Mouse (Mus musculus) lung, embryonic 14.5 days (tissue): ENCODE measurements at regions not wholly inside any gene's neighbourhood (a gene's known extent, or its start where the extent isn't known, plus 50 kb on each side); places are given as distances from the start of the nearest gene placed in this dataset.

ENCODE experiments used
- ATAC-seq: fragments of 200-750 bp; cut with Nextera tagmentation; 2 replicates; pipeline ENCODE4 v1.8.0; 2017; ENCODE audit warnings: mild to moderate bottlenecking, moderate TSS enrichment, moderate library complexity; ENCODE audit not compliant: insufficient read depth
- DNase-seq: peaks from one replicate; pipeline ENCODE4 v3.0.0-alpha.2; 2015
- H3K27ac ChIP-seq: fragments of 300-500 bp; sonication (generic); 2 replicates; pipeline ENCODE4 v1.5.1; 2014; ENCODE audit warnings: low read depth, mild to moderate bottlenecking, moderate library complexity
- H3K27me3 ChIP-seq: fragments of 300-500 bp; sonication (generic); 2 replicates; pipeline ENCODE4 v1.6.1; 2014; ENCODE audit warnings: low read length, control low read depth; ENCODE audit not compliant: insufficient read depth
- H3K36me3 ChIP-seq: fragments of 300-500 bp; sonication (generic); 2 replicates; pipeline ENCODE4 v1.6.1; 2014; ENCODE audit warnings: control low read depth; ENCODE audit not compliant: insufficient read depth
- H3K4me1 ChIP-seq: fragments of 300-500 bp; sonication (generic); 2 replicates; pipeline ENCODE4 v1.6.1; 2014; ENCODE audit warnings: antibody characterized with exemption, control low read depth; ENCODE audit not compliant: insufficient read depth
- H3K4me2 ChIP-seq: fragments of 300-500 bp; sonication (generic); 2 replicates; pipeline ENCODE4 v1.6.1; 2014; ENCODE audit warnings: mild to moderate bottlenecking
- H3K4me3 ChIP-seq: fragments of 300-500 bp; sonication (generic); 2 replicates; pipeline ENCODE4 v1.5.1; 2014; ENCODE audit warnings: low read depth, low read length
- H3K9ac ChIP-seq: fragments of 300-500 bp; sonication (generic); 2 replicates; pipeline ENCODE4 v1.6.1; 2014
- H3K9me3 ChIP-seq: fragments of 300-500 bp; sonication (generic); 2 replicates; pipeline ENCODE4 v1.6.1; 2016; ENCODE audit warnings: low read depth, low read length, control low read depth
- CTCF ChIP-seq: IDR thresholded peaks from 2 replicates; pipeline ENCODE4 v1.5.1; 2016; ENCODE audit warnings: antibody characterized with exemption, low read depth
- WGBS: fragments of 180-500 bp; shearing (Covaris S2); extraction: QIAGEN DNeasy Blood & Tissue Kit; methylation state at CpG from one replicate; pipeline ENCODE4 v1.1.7; 2014; 5-methylcytosine and 5-hydroxymethylcytosine counted together

GRCm38 (mm10) chr13:99794448-99794847 lies 106.4 kb downstream of the Cartpt start:
- H3K27me3 ChIP-seq, result no peaks in the 10 kb centered on the region
- H3K4me3 ChIP-seq, result no peak overlapping the region
- WGBS, result 61% methylated on average over 6 of the region's 6 CpGs
- TF ChIP-seq CTCF, result no peak
- H3K9ac ChIP-seq, result no peak overlapping the region
- ATAC-seq (no peak), DNase-seq (no peak)
- no peak overlapping the region for H3K27ac ChIP-seq
- no peaks in the 10 kb centered on the region for H3K9me3 ChIP-seq
- no peaks in the 10 kb centered on the region for H3K36me3 ChIP-seq
- H3K4me1 ChIP-seq, result no peaks in the 10 kb centered on the region
- no peak overlapping the region for H3K4me2 ChIP-seq

DNA sequence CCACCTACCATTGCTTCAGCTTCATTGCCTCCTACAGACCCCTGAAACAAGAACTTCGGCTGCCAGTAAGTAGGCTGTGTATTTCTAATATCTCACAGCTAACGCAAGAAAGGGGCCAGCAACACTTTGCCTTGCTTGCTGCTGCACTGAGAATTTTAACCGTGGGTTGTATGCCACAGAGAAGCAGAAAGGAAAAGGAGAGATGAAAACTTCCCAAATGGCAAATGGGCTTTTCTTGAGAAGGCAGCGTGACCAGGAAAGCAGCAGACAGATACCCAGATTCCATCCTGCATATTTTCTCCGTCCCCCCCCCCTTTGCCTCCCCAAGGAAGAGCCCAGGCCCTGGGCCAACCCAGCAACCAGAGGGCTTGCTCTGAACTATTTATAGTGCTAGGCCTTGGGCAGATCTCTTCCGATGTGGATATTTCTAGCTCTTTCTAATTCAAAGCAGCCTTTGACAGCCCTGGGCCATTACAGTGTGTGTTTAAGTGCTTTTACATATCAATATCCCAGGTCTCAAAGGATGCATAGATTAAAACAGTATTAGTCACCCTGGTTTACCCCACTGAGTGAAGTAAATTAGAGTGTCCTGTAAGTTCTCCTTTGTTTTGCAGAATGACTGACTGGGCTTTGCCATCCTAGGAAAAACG lies 107.0 kb downstream of the Cartpt start:
- ATAC-seq, result no peak
- Histone ChIP-seq H3K27ac (no peak overlapping the region), H3K36me3 (no peaks in the 10 kb centered on the region), H3K4me3 (no peak overlapping the region), H3K9ac (no peak overlapping the region), H3K4me2 (no peak overlapping the region), H3K27me3 (no peaks in the 10 kb centered on the region), H3K4me1 (no peaks in the 10 kb centered on the region), H3K9me3 (no peaks in the 10 kb centered on the region)
- TF ChIP-seq CTCF, result no peak
- WGBS, result 59% methylated on average over 7 of the region's 7 CpGs
- DNase-seq, result peak; percentile 9

DNA sequence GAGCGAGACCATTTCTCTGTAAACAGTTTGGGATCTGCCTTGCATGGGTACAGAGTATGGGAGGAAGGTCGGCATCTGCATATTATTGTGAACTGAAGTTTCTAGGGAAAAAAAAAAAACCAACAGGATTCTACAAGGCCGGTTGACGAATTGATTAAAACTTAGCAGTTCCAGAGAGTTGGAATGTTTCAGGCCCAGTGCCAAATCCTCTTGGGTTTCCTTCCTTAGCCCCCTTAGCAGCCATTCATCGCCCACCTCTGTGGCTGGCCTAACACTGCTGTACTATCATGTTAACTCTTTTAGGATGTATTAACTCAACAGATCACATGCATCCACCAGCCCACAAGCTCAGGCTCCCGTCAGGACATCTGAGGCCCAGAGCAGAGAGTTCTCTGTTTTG lies 107.9 kb downstream of the Cartpt start:
- no peak for ATAC-seq
- Histone ChIP-seq H3K4me2 (no peak overlapping the region), H3K4me1 (no peaks in the 10 kb centered on the region), H3K9ac (no peak overlapping the region), H3K4me3 (no peak overlapping the region), H3K27ac (no peak overlapping the region), H3K36me3 (no peaks in the 10 kb centered on the region), H3K27me3 (no peaks in the 10 kb centered on the region), H3K9me3 (no peaks in the 10 kb centered on the region)
- WGBS, result 59% methylated on average over 6 of the region's 6 CpGs
- DNase-seq, result peak; percentile 25
- no peak for TF ChIP-seq CTCF

DNA sequence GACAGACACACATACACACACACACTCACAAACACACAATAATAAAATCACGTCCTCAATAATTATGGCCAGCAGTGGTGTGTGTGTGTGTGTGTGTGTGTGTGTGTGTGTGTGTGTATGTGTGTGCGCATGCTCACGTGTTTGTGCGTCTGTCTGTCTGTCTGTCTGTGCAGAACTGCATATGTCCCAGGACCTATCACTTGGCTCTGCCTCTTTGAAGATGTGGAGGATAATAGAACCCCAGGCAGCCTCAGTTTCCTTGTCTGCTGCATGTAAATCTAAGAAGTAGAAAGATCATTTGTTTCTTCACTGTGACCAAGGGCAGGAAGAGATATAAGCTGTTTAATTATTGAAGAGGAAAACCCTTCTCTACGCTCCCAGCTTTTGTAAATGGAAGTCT lies 109.9 kb downstream of the Cartpt start:
- Histone ChIP-seq H3K9ac (no peak overlapping the region), H3K27me3 (no peaks in the 10 kb centered on the region), H3K4me3 (no peak overlapping the region), H3K27ac (no peak overlapping the region), H3K36me3 (no peaks in the 10 kb centered on the region), H3K9me3 (no peaks in the 10 kb centered on the region), H3K4me1 (no peaks in the 10 kb centered on the region), H3K4me2 (no peak overlapping the region)
- WGBS, result 79% methylated on average over 5 of the region's 5 CpGs
- DNase-seq, result no peak
- no peak for ATAC-seq
- no peak for TF ChIP-seq CTCF

DNA sequence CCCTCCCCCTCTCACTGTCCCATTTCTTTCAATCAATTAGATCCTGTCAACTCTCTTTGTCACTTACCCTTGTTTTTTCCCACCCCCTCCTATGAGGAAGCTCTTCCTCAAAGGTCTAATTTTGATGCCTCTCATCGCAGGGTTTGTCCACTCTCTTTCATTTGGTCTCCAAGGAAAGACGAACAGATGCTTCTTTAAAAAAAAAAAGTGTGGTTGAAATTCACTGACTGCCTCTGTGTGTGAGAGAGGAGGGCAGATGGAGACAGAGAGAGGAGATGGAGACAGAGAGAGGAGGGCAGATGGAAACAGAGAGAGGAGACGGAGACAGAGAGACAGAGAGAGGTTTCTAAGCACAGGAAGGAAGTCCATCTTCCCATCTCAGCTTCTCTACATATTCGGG lies 113.1 kb downstream of the Cartpt start:
- WGBS, result 51% methylated on average over 4 of the region's 4 CpGs
- Histone ChIP-seq H3K9ac (no peak overlapping the region), H3K27ac (no peak overlapping the region), H3K4me1 (no peaks in the 10 kb centered on the region), H3K4me2 (no peak overlapping the region), H3K4me3 (no peak overlapping the region), H3K36me3 (no peaks in the 10 kb centered on the region), H3K27me3 (no peaks in the 10 kb centered on the region), H3K9me3 (no peaks in the 10 kb centered on the region)
- ATAC-seq, result no peak
- TF ChIP-seq CTCF, result no peak
- DNase-seq, result no peak

GRCm38 (mm10) chr13:99785427-99785826 lies 115.5 kb downstream of the Cartpt start:
- Histone ChIP-seq H3K27me3 (no peaks in the 10 kb centered on the region), H3K4me3 (no peak overlapping the region), H3K27ac (no peak overlapping the region), H3K9me3 (no peaks in the 10 kb centered on the region), H3K9ac (no peak overlapping the region), H3K36me3 (no peaks in the 10 kb centered on the region), H3K4me2 (no peak overlapping the region), H3K4me1 (no peaks in the 10 kb centered on the region)
- no peak for DNase-seq
- no peak for ATAC-seq
- TF ChIP-seq CTCF, result no peak
- 80% methylated on average over 4 of the region's 4 CpGs for WGBS

DNA sequence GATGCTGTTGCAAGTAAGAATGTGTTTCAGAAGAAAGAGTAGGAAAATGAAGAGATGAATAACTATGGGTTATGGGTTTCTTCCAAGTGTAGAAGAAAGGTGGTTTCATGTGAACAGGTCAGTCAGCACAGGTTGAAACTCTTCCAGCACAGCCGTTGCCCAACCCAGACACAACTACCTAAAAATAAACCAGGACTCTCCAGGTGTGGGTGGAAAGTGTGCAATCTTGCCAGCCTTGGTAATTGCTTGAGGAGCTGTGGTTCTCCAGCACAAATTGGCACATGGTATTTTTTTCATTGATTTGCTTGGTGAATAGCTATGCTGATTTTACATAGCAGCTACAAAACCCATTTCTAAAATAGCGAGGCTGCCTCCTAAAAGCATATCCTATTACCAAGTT lies 116.6 kb downstream of the Cartpt start:
- no peak for TF ChIP-seq CTCF
- no peak overlapping the region for H3K4me3 ChIP-seq
- WGBS, result 93% methylated on average over 2 of the region's 2 CpGs
- no peaks in the 10 kb centered on the region for H3K36me3 ChIP-seq
- no peaks in the 10 kb centered on the region for H3K9me3 ChIP-seq
- H3K27me3 ChIP-seq, result no peaks in the 10 kb centered on the region
- H3K4me1 ChIP-seq, result no peaks in the 10 kb centered on the region
- H3K9ac ChIP-seq, result no peak overlapping the region
- no peak for DNase-seq
- ATAC-seq, result no peak
- no peak overlapping the region for H3K27ac ChIP-seq
- no peak overlapping the region for H3K4me2 ChIP-seq
